Mouse (Mus musculus) G1E (cell line): Measurements from ENCODE around the gene Ldlrad3. TPM values are rescaled to one million over a fixed set of nuclear protein-coding genes. Genes with fewer than 3 reads are reported as not detected.

Experiments
- ATAC-seq: 2 replicates; pipeline ENCODE4 v1.8.0; 2016; ENCODE audit warnings: mild to moderate bottlenecking; ENCODE audit not compliant: insufficient number of reproducible peaks, poor library complexity, low FRiP score, severe bottlenecking; ENCODE audit errors: extremely low read depth
- DNase-seq: peaks from one replicate; pipeline ENCODE4 v3.0.0; 2012; ENCODE audit warnings: low spot score
- H3K27me3 ChIP-seq: 2 replicates; pipeline ENCODE4 v1.6.1; 2012; ENCODE audit warnings: mild to moderate bottlenecking, low read length, inconsistent platforms; ENCODE audit not compliant: insufficient read depth
- H3K36me3 ChIP-seq: replicated peaks from 2 replicates; pipeline ENCODE3; 2012; ENCODE audit warnings: mild to moderate bottlenecking, inconsistent platforms
- H3K4me1 ChIP-seq: 2 replicates; pipeline ENCODE4 v1.6.1; 2012; ENCODE audit warnings: low read depth, low read length, inconsistent platforms, mixed read lengths; ENCODE audit not compliant: insufficient read depth
- H3K4me3 ChIP-seq: 2 replicates; pipeline ENCODE4 v1.5.1; 2012; ENCODE audit warnings: low read depth, mild to moderate bottlenecking, inconsistent platforms, low read length, moderate library complexity, mixed read lengths
- H3K9me3 ChIP-seq: replicated peaks from 2 replicates; pipeline ENCODE4 v1.6.1; 2012; ENCODE audit warnings: inconsistent platforms
- CTCF ChIP-seq: IDR thresholded peaks from 2 replicates; pipeline ENCODE4 v1.5.1; 2012; ENCODE audit warnings: low read depth, low read length, inconsistent platforms, mixed read lengths
- GATA1 ChIP-seq: IDR thresholded peaks from 2 replicates; pipeline ENCODE4 v1.6.1; 2012; ENCODE audit warnings: borderline replicate concordance, low read length, inconsistent platforms, mixed read lengths
- GATA2 ChIP-seq: IDR thresholded peaks from 2 replicates; pipeline ENCODE4 v1.6.1; 2012; ENCODE audit warnings: low read depth, low read length, inconsistent platforms, borderline replicate concordance
- POLR2AphosphoS5 ChIP-seq: IDR thresholded peaks from 2 replicates; pipeline ENCODE4 v1.6.1; 2012; ENCODE audit warnings: low read depth, low read length, inconsistent platforms; ENCODE audit not compliant: insufficient replicate concordance
- TAL1 ChIP-seq: conservative IDR thresholded peaks from 2 replicates; pipeline ENCODE4 v1.6.1; 2012; ENCODE audit warnings: low read depth, low read length, inconsistent platforms, mixed read lengths
- polyA plus RNA-seq: library from polyadenylated mRNA; stranded (reverse); fragments of >175 nt; gene quantifications from 2 replicates; pipeline ENCODE4 v1.2.3, GENCODE M21; 2012
- total RNA-seq, 2 experiments: library from RNA; stranded (forward) in 1 of 2; stranded (reverse) in 1 of 2; fragments of 200-1000 nt in 1 of 2; fragments of >200 nt in 1 of 2; fragmentation: Nextera tagmentation in 1 of 2; gene quantifications; 2 replicates each; pipeline ENCODE4 v1.2.3; 2014 to 2017

Gene Ldlrad3
- total and polyA plus RNA-seq, 3 experiments: 0.01 to 0.38 TPM; not detected in 1

DNA sequence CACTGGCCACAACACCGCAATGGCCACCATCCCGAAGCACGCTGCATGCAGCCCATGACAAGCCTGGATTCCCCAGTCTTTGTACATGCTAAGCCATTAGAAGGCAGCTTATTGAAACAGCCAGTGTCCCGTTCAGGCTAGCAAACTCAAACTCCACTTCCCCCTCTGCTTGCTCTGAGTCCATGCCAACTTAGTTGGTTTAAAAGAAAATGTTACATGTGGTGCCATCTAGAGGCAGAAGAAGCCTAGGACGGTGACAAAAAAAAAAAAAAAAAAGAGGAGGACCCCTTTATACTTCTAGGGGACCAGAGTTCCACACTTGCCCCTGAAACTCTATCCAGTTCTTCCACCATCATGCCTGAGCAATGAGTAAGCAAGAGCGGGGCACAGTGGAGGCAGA, 78.9 kb downstream of the Ldlrad3 start:
- Histone ChIP-seq H3K4me3 (no peak overlapping the region), H3K27me3 (peaks cover 7% of the 10 kb centered on the region; the same call in 1 of the 2 replicates), H3K36me3 (no peaks in the 10 kb centered on the region), H3K9me3 (no peaks in the 10 kb centered on the region), H3K4me1 (no peaks in the 10 kb centered on the region)
- TF ChIP-seq GATA1: no peak
- no peak for TF ChIP-seq GATA2
- TF ChIP-seq TAL1: no peak
- TF ChIP-seq POLR2AphosphoS5: no peak
- TF ChIP-seq CTCF: no peak
- no peak for DNase-seq
- ATAC-seq: no peak

DNA sequence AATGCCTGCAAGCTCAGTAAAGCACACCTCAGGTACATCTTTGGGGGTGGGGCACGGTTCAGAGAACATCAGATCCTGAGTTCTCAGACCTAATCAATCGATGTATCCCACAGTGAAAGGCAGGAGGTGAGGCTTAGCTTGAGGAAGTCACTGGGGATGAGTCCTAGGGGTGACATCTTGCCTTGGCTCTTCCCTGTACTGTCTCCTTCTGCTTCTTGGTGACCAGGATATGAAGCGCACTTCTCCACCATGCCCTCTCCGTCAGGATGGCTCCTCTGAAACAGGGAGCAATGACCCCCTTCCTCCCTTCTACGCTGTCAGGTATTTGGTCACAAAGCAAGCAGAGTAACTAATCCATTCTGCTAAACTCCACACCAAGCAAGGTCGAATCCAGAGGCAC, 79.5 kb downstream of the Ldlrad3 start:
- Histone ChIP-seq H3K9me3 (no peaks in the 10 kb centered on the region), H3K4me3 (no peak overlapping the region), H3K4me1 (no peaks in the 10 kb centered on the region), H3K27me3 (peaks cover 7% of the 10 kb centered on the region; the same call in 1 of the 2 replicates), H3K36me3 (no peaks in the 10 kb centered on the region)
- no peak for DNase-seq
- TF ChIP-seq GATA1 (no peak), TAL1 (no peak), GATA2 (no peak), CTCF (no peak), POLR2AphosphoS5 (no peak)
- ATAC-seq: no peak

DNA sequence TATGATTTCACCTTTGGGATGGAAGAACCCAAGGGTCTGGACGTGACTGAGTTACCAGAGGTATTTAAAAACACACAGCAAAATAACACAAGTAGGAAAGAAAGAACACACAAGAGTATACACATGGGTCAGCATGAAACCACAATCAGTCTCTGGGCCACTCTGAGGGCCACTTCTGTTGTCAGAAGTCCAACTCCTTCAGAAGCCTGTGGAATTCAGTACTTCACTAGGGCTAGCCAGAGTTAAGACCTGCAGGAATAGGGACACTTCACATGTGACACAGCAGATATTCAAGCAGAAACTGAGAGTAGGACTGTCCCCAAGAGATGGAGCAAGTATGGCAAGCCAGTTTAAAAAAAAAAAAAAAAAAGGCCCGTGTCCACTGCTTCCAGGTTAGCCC, 80.7 kb downstream of the Ldlrad3 start:
- Histone ChIP-seq H3K4me3 (no peak overlapping the region), H3K27me3 (peaks cover 7% of the 10 kb centered on the region; the same call in 1 of the 2 replicates), H3K36me3 (no peaks in the 10 kb centered on the region), H3K4me1 (no peaks in the 10 kb centered on the region), H3K9me3 (no peaks in the 10 kb centered on the region)
- ATAC-seq (no peak), DNase-seq (no peak)
- TF ChIP-seq POLR2AphosphoS5: no peak
- no peak for TF ChIP-seq TAL1
- TF ChIP-seq GATA2: no peak
- TF ChIP-seq CTCF: no peak
- TF ChIP-seq GATA1: no peak

DNA sequence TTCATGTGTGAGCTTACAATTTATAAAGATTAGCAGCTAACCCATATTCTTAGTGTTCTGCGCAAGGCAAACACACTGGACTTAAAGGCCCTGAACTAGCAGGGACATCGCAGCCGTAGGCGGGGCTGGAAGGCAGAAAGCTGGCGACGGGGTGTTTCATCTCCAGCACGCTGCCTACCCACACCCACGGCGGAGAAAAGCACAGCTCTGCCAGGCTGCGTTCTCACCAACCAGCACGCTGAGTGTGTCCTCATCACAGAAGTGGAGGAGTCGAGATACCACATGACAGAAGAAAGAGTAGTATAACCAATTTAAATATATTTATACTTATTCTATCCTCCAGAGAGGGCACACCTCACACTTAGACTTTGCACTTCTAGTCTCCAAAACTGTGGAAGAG, 82.2 kb downstream of the Ldlrad3 start:
- DNase-seq (no peak), ATAC-seq (no peak)
- Histone ChIP-seq H3K4me3 (no peak overlapping the region), H3K36me3 (no peaks in the 10 kb centered on the region), H3K27me3 (peaks cover 7% of the 10 kb centered on the region; the same call in 1 of the 2 replicates), H3K9me3 (no peaks in the 10 kb centered on the region), H3K4me1 (no peaks in the 10 kb centered on the region)
- no peak for TF ChIP-seq CTCF
- no peak for TF ChIP-seq POLR2AphosphoS5
- no peak for TF ChIP-seq GATA1
- no peak for TF ChIP-seq GATA2
- TF ChIP-seq TAL1: no peak

DNA sequence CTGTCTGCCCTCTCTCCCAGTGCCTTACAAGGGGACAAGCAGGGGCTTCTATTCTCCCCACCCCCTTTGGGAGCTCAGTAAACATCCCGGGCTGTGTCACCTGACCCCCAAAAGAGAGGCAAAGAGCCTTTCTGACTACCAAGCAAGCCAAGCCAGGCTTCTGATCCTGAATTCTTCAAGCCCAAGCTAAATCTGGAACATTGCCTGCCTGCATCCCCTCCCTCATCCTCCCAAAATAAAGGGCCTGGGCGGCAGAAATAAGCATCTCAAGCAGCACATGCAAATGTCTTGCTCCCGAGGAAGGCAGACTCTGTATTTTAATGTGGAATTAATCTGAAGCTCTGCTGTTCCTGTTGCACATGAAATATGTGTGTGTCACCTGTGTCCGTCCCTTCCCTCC, 85.7 kb downstream of the Ldlrad3 start:
- H3K36me3 ChIP-seq: no peaks in the 10 kb centered on the region
- ATAC-seq: no peak

DNA sequence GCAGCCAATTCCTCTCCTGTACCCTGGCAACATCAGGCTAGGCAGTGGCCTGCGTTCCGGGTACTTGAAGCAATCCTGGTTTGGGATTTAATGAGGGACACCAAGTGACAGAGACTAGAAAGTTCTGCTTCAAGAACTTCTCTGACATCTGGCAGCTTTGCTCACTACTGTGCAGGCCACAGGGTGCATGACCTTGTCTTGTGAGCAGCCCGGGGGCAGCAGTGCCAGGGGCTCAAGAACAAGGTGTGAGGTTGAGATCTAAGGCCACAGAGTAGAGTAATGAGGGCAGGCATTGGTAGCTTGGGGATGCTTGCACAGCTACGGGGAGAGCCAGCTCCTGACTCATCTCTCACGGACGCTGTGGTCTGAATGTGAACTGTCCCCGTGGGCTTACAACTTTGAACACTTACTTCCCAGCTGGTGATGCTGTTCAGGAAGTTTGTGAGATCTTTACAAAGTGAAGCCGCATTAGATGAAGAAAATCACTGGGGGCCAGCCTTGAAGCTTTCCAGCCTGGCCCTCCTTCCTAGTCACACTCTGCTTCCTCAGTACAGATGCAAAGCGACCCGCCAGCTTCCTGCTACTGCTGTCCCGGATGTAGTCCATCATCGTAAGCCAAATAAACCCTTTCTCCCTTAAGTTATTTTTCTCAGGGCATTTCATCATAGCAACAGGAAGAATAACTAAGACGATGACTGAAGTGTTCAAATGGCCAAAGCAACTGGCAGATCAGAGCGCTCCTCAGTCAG, 86.3 kb downstream of the Ldlrad3 start:
- H3K27me3 ChIP-seq: no peaks in the 10 kb centered on the region; the same call in 1 of the 2 replicates
- no peak overlapping the region for H3K4me3 ChIP-seq

More for the DNA sequence above, 85.7 kb downstream of the Ldlrad3 start:
- no peak overlapping the region for H3K4me3 ChIP-seq
- H3K9me3 ChIP-seq: no peaks in the 10 kb centered on the region
- H3K27me3 ChIP-seq: no peaks in the 10 kb centered on the region; the same call in 1 of the 2 replicates
- TF ChIP-seq CTCF (no peak), GATA1 (no peak), TAL1 (no peak), GATA2 (no peak), POLR2AphosphoS5 (no peak)
- no peak for DNase-seq
- H3K4me1 ChIP-seq: no peaks in the 10 kb centered on the region

More for the DNA sequence above, 86.3 kb downstream of the Ldlrad3 start:
- ATAC-seq: no peak
- no peak for DNase-seq
- H3K9me3 ChIP-seq: no peaks in the 10 kb centered on the region
- TF ChIP-seq GATA2 (no peak), POLR2AphosphoS5 (no peak), CTCF (no peak), GATA1 (no peak), TAL1 (no peak)
- H3K4me1 ChIP-seq: no peaks in the 10 kb centered on the region
- no peaks in the 10 kb centered on the region for H3K36me3 ChIP-seq
